Mouse (Mus musculus): ENCODE data around the gene Trappc2.

Trappc2 gene

DNA sequence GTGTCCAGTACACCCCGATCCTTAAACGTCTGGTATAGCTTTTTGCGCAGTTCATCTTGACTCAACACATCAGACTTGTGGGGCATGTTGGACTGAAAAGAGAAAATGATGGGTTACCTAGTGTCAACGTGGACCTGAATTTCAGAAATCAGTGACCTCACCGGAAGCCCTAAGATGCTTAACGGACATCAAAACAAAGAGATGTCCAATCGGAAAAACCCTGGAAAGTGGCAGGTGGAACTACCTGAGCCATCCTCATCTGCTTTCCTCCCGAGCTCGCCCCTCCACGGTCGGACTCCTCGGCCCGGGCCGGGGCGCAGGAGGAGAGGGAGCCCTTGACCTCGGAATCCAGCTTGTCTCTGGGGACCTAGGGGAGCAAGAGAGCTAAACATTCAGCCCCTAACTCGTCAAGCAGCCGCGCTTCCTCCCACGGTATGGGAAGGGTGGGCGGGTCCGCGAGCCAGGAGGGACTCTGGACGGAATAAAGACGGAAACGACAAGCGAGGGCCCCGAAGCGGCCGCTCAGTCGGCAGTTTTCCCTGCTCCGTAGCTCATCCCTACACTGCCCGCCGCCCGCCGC is at the start of gene Trappc2:
Gene Trappc2, plus strand, starts transcription at position 539 of the 580 bp plus-strand sequence.
- DNase-seq (ENCODE audit: low read depth, low spot score), result no peak

DNA sequence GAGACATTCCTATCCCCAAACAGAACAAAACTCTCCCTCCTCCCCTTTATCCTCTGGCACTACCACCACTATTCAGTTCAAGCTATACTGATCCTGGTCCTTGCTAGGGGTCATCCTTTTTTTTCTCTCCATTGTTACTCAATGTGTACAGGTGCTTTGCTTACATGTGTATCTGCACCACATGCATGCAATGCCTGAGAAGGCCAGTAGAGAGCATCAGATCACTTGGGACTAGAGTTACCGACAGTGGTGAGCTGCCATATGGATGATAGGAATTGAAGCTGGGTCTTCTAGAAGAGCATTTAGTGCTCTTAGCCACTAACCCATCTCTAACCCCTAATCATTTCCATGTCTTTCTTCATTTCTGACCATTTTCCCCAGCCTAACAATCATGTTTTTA is 46.6 kb upstream of the Trappc2 start:
- DNase-seq (ENCODE audit: low read depth, low spot score), result peak; percentile 49

- DNase-seq (ENCODE audit: low read depth, low spot score), result no peak
These were observed 32.5 kb upstream of the Trappc2 start for GRCm38 (mm10) chrX:166407865-166408264.

- DNase-seq (ENCODE audit: low read depth, low spot score), result peak; percentile 74
These were observed 24.2 kb upstream of the Trappc2 start for GRCm38 (mm10) chrX:166416196-166416595.

DNA sequence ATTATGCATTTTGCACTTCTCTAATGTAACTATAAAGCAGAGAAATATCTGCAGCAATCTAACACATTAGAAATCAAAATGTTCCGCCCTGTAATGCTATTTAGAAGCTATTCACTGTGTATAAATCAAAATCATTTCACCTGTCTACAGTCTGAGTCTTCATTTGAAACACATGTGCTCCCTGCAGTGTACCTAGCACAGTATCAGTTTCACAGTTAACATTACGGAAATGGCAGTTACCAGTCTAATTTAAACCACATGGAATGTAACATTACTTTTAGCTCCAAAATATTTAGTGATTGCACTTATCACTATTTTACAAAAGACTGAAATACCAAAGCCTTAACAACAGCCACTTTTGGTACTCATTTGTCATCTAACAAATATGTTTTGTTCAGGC is 5.6 kb upstream of the Trappc2 start:
- no peak for DNase-seq (ENCODE audit: low read depth, low spot score)

DNA sequence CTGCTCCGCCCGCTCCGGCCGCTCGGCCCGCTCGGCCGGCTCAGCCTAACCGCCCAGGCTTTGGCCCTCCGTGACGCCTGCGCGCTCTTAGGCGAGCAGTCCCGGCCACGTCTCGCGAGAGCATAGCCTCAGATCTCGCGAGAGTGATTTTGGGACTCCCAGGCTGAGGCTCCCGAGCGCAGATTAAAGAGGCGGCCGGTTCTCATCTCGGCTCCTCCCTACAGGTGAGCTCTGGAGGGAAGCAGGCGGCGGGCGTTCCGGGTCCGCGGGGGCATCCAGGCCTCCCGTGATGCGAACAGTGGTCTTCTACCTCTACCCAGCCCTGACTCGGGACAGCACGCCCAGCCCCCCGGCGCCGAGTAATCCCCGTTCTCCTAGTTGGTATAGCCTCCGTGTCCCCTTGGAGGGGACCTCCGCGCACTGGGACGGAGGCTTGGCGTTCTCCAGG is 266 bp downstream of the Trappc2 start, which contains the start of gene Ofd1:
Gene Ofd1, minus strand, starts transcription at position 89 of the 448 bp plus-strand sequence.
- DNase-seq (ENCODE audit: low read depth, low spot score), result peak; percentile 93

DNA sequence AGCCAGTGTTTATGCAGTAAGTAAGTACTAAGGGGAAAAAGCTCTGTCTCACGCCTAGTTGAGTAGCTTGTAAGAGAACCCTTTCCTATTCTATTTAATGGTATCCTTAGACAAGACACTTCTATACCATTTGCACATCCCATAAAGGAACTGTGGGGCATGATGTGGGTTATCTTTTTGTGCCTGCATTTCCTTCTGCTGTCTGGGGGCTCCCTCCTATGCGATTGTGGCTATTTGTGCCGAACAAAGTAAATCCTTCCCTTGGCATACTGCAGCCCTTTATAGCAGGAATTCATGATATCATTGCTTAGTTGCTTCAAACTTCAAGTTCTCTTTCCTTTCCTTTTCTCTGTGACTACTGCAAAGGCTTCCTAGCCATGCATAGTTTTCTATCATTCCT is 4.2 kb downstream of the Trappc2 start:
- DNase-seq (ENCODE audit: low read depth, low spot score), result no peak

- no peak for DNase-seq (ENCODE audit: low read depth, low spot score)
These were observed 13.2 kb downstream of the Trappc2 start for GRCm38 (mm10) chrX:166453532-166453931.

- DNase-seq (ENCODE audit: low read depth, low spot score), result peak; percentile 20
These were observed 14.0 kb downstream of the Trappc2 start for GRCm38 (mm10) chrX:166454331-166454730.

- DNase-seq (ENCODE audit: low read depth, low spot score), result no peak
These were observed 15.2 kb downstream of the Trappc2 start for GRCm38 (mm10) chrX:166455525-166455924.

- DNase-seq (ENCODE audit: low read depth, low spot score), result no peak
These were observed 27.9 kb downstream of the Trappc2 start for GRCm38 (mm10) chrX:166468321-166468720.

DNA sequence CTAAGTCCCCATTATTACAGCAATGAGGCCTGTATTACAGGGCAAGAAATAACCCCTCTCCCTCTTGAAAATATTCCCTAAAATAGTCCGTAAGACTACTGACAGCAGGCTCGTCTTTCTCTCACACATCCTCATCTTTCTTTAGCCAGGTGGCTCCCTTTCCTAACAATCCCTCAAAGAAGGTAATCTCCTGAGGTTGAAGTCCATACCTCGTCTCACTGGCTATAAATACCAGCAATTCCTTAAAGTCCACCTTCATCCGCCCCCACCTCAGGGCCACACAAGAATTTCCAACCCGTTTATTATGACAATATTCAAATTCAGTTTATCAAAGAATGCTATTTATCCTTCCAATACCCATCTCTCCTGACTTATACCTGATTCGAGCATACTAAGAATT is 32.2 kb downstream of the Trappc2 start:
- no peak for DNase-seq (ENCODE audit: low read depth, low spot score)

DNA sequence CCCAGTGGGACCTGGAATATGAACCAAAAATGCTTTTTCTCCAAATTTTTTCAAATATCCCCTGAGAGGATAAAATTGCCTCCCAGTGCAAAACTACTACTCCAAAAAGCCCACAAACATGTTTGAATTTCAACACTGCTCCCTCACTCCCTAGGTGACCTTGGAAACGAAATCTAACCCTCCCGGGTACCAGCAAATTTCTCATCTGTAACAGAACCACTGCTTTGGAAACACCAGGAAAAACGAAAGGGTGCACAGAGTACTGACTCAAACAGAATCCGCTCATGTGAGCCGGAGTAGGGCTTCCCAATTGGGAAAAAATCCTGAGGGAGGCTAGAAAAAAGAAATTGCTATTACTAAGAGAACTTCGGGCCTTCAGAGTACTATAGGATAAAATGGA is 37.0 kb downstream of the Trappc2 start:
- no peak for DNase-seq (ENCODE audit: low read depth, low spot score)

- peak; percentile 23 for DNase-seq (ENCODE audit: low read depth, low spot score)
These were observed 38.4 kb downstream of the Trappc2 start for GRCm38 (mm10) chrX:166478631-166479364.

DNA sequence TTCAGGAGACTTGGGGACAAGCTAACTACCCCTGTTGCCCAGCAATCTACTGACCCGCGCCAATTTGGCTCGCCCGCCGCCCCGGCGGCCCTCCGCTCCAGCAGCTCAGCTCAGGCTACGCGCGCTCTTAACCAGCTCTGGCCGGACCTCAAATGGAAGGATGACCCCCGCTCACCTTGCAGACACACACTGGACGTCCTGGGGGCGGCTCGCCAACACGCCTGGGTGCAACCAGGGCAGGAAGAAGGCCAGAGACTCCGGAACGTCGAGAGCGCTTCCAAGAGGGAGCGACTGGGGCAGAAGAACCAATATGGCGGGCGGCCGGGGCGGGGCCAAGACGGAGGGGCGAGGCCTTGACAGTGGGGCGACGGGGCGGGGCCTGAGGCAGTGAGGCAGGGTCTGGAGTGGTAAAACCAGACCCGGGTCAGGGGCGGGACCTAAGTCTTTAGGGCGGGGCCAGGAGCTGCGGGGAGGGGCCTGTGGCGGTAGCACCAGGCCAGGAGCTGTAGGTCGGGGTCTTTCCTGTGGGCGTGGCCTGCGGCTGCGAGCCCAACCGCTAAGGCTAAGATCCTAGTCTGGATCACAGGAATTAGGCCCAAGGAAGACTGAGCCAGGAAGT is 39.1 kb downstream of the Trappc2 start, which contains the start of gene Rab9:
Gene Rab9, minus strand, starts transcription at position 503 of the 619 bp plus-strand sequence.
- DNase-seq (ENCODE audit: low read depth, low spot score), result peak; percentile 95

DNA sequence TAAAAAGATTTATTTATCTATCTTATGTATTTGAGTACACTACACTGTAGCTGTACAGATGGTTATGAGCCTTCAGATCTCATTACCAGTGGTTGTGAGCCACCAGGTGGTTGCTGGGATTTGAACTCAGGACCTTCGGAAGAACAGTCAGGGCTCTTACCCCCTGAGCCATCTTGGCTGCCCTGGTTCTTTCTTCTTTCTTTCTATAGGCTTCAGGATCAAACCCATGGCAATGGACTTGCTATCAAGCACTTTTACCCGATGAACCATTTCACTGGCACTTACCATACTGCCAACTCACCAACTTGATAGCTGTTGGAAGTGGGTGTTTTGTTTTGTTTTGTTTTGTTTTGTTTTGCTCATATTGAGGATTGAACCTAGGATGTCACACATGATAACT is 54.7 kb downstream of the Trappc2 start:
- DNase-seq (ENCODE audit: low read depth, low spot score), result no peak

DNA sequence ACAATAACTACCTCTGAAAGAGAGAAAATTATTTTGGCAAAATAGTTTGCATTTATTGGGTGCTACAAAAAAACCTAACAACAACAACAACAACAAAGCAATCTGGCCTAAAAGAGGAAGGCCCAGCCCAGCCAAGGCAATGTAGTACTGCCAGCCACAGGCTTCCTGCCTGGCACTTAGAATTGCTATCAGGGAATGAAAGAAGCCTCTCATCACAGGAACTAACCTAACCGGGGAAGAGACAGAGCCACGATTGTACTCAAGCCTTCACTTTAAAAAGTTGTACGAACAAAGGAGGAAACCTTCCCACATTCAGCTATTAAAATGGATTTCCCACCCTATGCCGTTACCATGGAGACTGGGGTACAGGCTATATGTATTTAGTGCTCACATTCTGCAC is 57.4 kb downstream of the Trappc2 start:
- no peak for DNase-seq (ENCODE audit: low read depth, low spot score)

GRCm38 (mm10) chrX:166499496-166500190 is 59.3 kb downstream of the Trappc2 start:
- no peak for DNase-seq (ENCODE audit: low read depth, low spot score)

Measured in R1 (cell line).